Mouse (Mus musculus): ENCODE results near the gene Tmem184b. TPM values are rescaled to one million over a fixed set of nuclear protein-coding genes. Genes with fewer than 3 reads are reported as not detected.

Gene Tmem184b
- polyA plus RNA-seq, 1 experiment = 110 TPM

DNA sequence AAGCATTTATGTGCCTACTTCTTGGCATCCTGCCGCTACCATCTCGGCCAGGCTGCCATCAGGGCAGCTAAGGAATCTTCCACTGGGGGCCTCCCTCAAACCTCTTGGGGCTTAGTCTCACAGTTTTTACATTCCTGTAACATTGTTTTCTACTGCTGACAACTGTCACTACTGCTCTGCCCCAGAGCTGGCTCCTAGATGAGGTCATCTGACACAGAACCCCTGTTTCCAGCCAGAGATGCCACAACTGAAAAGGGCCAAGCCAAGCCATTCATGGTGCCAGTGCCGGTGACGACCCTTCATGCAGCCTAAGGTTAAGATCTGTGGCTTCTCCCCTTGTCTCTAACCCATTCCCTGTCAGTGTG lies 79.6 kb downstream of the Tmem184b start:
- H3ac ChIP-seq (ENCODE audit: control insufficient read depth, insufficient read length) = no peak overlapping the region
- no peaks in the 10 kb centered on the region for H3K36me3 ChIP-seq (ENCODE audit: control insufficient read depth, insufficient read depth)
- no peaks in the 10 kb centered on the region for H3K27me3 ChIP-seq (ENCODE audit: control insufficient read depth, insufficient read depth, insufficient read length)
- no peak overlapping the region for H3K4me3 ChIP-seq
- TF ChIP-seq MYOG (IDR thresholded peaks at IDR 0.05; ENCODE audit: control insufficient read depth in 1 of 3, insufficient read depth in 1 of 3, insufficient read length in 2 of 3, low read depth in 2 of 3) (peak in 1 of 3 experiments; percentile 39), POLR2AphosphoS2 (IDR thresholded peaks at IDR 0.05; ENCODE audit: insufficient read length, low read depth) (no peak)
- peaks cover 10% of the 10 kb centered on the region for H3K79me2 ChIP-seq (ENCODE audit: control insufficient read depth, insufficient read depth)
- H3K4me2 ChIP-seq (ENCODE audit: low read depth) = peak overlapping the region; percentile 1

DNA sequence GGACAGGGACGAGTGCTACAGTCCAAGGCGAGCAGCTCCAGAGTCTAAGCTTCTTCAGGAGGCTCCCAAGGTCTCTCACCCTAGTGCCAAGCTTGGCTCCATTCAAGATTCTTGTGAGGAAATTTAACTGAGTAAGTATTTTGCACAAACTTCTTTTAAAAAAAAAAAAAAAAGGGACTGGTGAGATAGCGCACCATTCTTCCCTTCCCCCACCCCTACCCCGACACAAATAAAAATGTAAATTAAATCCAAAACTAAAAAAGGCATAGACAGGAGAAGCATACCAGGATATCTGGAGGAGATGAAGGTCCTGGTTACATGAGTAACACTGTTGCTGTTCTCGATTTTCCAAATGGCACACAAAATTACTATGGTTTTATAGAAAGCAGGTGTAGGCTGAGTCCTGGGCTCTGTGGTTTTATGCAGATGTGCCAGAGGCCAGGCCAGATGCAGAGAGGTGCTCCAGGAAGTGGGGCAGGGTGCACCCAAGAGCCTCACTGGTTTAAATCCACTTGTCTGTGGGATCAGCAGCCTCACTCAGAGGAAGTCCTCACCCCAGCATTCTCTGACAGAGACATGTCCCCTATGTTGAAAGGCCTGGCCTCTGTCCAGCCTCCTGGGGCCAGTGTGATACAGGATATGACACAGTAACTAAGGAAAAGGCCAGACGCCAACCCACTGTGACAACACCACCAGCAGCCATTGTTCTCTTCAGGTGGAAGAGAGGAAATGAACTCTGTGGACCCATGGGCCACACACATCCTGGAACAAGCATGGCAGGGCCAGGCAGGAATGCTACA lies 80.2 kb downstream of the Tmem184b start:
- no peak for TF ChIP-seq TCF3 (IDR thresholded peaks at IDR 0.05; ENCODE audit: insufficient read length, low read depth)
- Histone ChIP-seq H3K4me2 (ENCODE audit: low read depth) (peak overlapping the region; percentile 1), H3K79me2 (ENCODE audit: control insufficient read depth, insufficient read depth) (peaks cover 10% of the 10 kb centered on the region), H3K36me3 (ENCODE audit: control insufficient read depth, insufficient read depth) (no peaks in the 10 kb centered on the region), H3K4me3 (no peak overlapping the region), H3ac (ENCODE audit: control insufficient read depth, insufficient read length) (no peak overlapping the region), H3K27me3 (ENCODE audit: control insufficient read depth, insufficient read depth, insufficient read length) (no peaks in the 10 kb centered on the region)

DNA sequence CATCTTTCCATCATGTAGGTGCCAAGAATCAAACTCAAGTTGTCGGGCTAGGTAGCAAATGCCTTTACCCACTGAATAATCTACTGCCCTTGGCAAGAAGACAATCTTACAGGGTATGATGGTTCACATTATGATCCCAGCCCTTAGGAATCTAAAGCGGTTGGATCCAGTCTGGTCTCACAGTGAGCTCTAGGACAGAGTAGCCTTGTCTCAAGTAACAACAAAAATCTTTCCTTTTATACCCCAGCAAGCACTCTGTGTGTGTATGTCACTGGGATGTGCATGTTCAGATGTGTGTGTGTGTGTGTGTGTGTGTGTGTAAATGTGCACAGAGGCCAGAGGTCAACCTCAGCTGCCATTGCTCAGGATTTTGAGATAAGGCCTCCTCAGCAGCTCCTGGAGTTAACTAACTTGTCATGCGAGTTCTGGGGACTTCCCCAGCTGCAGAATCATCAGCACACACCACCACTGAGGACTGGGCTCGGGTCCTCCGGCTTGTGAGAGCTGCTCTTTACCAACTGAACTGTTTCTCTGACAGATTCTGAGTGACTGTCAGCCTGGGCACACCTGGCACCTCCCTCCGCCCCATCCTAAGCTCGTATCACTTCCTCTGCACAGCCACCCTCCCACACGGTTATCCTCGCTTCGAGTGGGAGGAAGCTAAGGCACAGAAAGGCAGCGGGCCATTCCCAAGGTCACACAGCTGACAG lies 80.9 kb downstream of the Tmem184b start:
- H3ac ChIP-seq (ENCODE audit: control insufficient read depth, insufficient read length) = no peak overlapping the region
- H3K27me3 ChIP-seq (ENCODE audit: control insufficient read depth, insufficient read depth, insufficient read length) = no peaks in the 10 kb centered on the region
- H3K79me2 ChIP-seq (ENCODE audit: control insufficient read depth, insufficient read depth) = peaks cover 10% of the 10 kb centered on the region
- H3K4me3 ChIP-seq = no peak overlapping the region
- TF ChIP-seq POLR2AphosphoS2 (IDR thresholded peaks at IDR 0.05; ENCODE audit: insufficient read length, low read depth) (no peak), MYOG (IDR thresholded peaks at IDR 0.05; ENCODE audit: control insufficient read depth in 1 of 3, insufficient read depth in 1 of 3, insufficient read length in 2 of 3, low read depth in 2 of 3) (no peak), USF1 (IDR thresholded peaks at IDR 0.05; ENCODE audit: low read depth) (no peak), TCF3 (IDR thresholded peaks at IDR 0.05; ENCODE audit: insufficient read length, low read depth) (no peak), POLR2A (IDR thresholded peaks at IDR 0.05; ENCODE audit: insufficient read length, low read depth) (no peak), TCF12 (IDR thresholded peaks at IDR 0.05; ENCODE audit: insufficient read depth, poor library complexity, severe bottlenecking) (no peak), MAX (IDR thresholded peaks at IDR 0.05; ENCODE audit: low read depth) (no peak)
- no peak overlapping the region for H3K4me2 ChIP-seq (ENCODE audit: low read depth)
- no peaks in the 10 kb centered on the region for H3K36me3 ChIP-seq (ENCODE audit: control insufficient read depth, insufficient read depth)

DNA sequence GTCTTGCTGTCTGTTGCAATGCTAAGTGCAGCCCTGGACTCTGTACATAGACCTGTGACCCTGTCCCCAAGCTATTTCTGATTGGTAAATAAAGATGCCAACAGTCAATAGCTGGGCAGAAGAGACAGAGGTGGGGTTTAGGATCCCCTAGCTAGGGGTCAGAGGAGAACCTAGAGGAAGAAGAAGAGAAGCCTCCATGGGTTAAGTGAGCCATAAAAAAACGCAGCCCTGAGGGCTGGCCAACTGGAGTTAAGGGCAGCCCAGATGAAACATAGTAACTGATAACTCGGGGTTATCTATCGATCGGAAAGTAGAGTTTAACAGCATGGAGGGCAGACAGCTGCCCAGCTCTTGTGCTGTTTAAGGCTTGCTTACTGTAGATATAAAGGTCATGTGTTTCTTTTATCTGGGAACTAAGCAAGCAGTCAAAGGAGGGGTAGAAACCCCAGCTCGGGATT lies 81.6 kb downstream of the Tmem184b start:
- Histone ChIP-seq H3K36me3 (ENCODE audit: control insufficient read depth, insufficient read depth) (no peaks in the 10 kb centered on the region), H3K4me2 (ENCODE audit: low read depth) (no peak overlapping the region), H3ac (ENCODE audit: control insufficient read depth, insufficient read length) (no peak overlapping the region), H3K27me3 (ENCODE audit: control insufficient read depth, insufficient read depth, insufficient read length) (no peaks in the 10 kb centered on the region), H3K4me3 (no peak overlapping the region), H3K79me2 (ENCODE audit: control insufficient read depth, insufficient read depth) (peaks cover 10% of the 10 kb centered on the region)
- no peak for TF ChIP-seq SRF (IDR thresholded peaks at IDR 0.05; ENCODE audit: control insufficient read depth, insufficient read length, low read depth)
- TF ChIP-seq MYOD1 (IDR thresholded peaks at IDR 0.05; ENCODE audit: control insufficient read depth in 1 of 3, insufficient read length in 2 of 3, low read depth in 2 of 3) = no peak
- no peak for TF ChIP-seq TCF3 (IDR thresholded peaks at IDR 0.05; ENCODE audit: insufficient read length, low read depth)
- no peak for TF ChIP-seq CEBPB (IDR thresholded peaks at IDR 0.05; ENCODE audit: insufficient read depth, poor library complexity, severe bottlenecking)
- no peak for TF ChIP-seq POLR2A (IDR thresholded peaks at IDR 0.05; ENCODE audit: insufficient read length, low read depth)
- TF ChIP-seq REST (IDR thresholded peaks at IDR 0.05; ENCODE audit: insufficient read depth, insufficient read length) = no peak
- TF ChIP-seq POLR2AphosphoS2 (IDR thresholded peaks at IDR 0.05; ENCODE audit: insufficient read length, low read depth) = no peak
- no peak for TF ChIP-seq TCF12 (IDR thresholded peaks at IDR 0.05; ENCODE audit: insufficient read depth, poor library complexity, severe bottlenecking)
- TF ChIP-seq E2F4 (IDR thresholded peaks at IDR 0.05; ENCODE audit: insufficient read depth) = no peak
- TF ChIP-seq MYOG (IDR thresholded peaks at IDR 0.05; ENCODE audit: control insufficient read depth in 1 of 3, insufficient read depth in 1 of 3, insufficient read length in 2 of 3, low read depth in 2 of 3) = no peak
- no peak for TF ChIP-seq USF1 (IDR thresholded peaks at IDR 0.05; ENCODE audit: low read depth)
- TF ChIP-seq MAX (IDR thresholded peaks at IDR 0.05; ENCODE audit: low read depth) = no peak

DNA sequence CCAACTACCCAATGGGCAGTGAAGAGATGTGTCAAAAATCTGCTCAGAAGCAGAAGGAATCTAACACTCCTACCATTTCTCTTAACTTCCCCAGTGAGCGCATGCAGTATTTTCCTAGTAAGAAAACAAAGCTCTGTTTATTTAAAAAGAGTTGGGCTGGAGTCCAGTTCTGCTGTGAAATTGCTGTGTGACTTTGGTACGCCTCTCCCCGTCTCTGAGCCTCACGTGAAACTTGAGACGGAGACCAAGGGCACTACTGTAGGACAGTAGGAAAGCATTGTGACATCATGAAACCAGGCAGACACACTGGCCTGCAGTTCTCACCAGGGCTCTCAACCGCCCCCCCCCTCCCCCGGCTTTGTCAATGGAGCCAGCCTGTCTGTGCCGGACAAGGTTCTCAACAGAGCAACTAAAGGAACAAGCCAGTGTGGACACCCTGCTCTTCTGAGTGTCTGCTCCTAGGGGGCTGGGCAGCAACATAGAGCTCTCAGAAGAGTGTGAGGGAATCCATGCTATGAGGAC lies 89.5 kb downstream of the Tmem184b start:
- Histone ChIP-seq H3K36me3 (ENCODE audit: control insufficient read depth, insufficient read depth) (no peaks in the 10 kb centered on the region), H3K4me3 (no peak overlapping the region), H3K79me2 (ENCODE audit: control insufficient read depth, insufficient read depth) (no peaks in the 10 kb centered on the region), H3K27me3 (ENCODE audit: control insufficient read depth, insufficient read depth, insufficient read length) (no peaks in the 10 kb centered on the region), H3ac (ENCODE audit: control insufficient read depth, insufficient read length) (no peak overlapping the region), H3K4me2 (ENCODE audit: low read depth) (no peak overlapping the region)
- no peak for TF ChIP-seq TCF12 (IDR thresholded peaks at IDR 0.05; ENCODE audit: insufficient read depth, poor library complexity, severe bottlenecking)

Other genes starting within 250 kb of the Tmem184b start
- gene Sox10, start 238.3 kb downstream of the Tmem184b start, polyA plus RNA-seq (2012; fragmentation: generic; extraction: Trizol) = not detected
- 26.0 TPM for gene Pick1, start 174.4 kb downstream of the Tmem184b start, polyA plus RNA-seq (2012; fragmentation: generic; extraction: Trizol)
- gene Gm49486, start 174.2 kb downstream of the Tmem184b start, polyA plus RNA-seq (2012; fragmentation: generic; extraction: Trizol) = 0.05 TPM
- 0.25 TPM for gene Slc16a8, start 148.8 kb downstream of the Tmem184b start, polyA plus RNA-seq (2012; fragmentation: generic; extraction: Trizol)
- 1.7 TPM for gene Baiap2l2, start 118.0 kb downstream of the Tmem184b start, polyA plus RNA-seq (2012; fragmentation: generic; extraction: Trizol)
- gene Pla2g6, start 75.2 kb downstream of the Tmem184b start, polyA plus RNA-seq (2012; fragmentation: generic; extraction: Trizol) = 36.3 TPM
- gene Maff, start 56.9 kb downstream of the Tmem184b start, polyA plus RNA-seq (2012; fragmentation: generic; extraction: Trizol) = 15.6 TPM
- gene Csnk1e, start 52.0 kb upstream of the Tmem184b start, polyA plus RNA-seq (2012; fragmentation: generic; extraction: Trizol) = 116 TPM
- gene Kcnj4, start 101.7 kb upstream of the Tmem184b start, polyA plus RNA-seq (2012; fragmentation: generic; extraction: Trizol) = 0.06 TPM
- gene Kdelr3, start 112.8 kb upstream of the Tmem184b start, polyA plus RNA-seq (2012; fragmentation: generic; extraction: Trizol) = 74.7 TPM
- gene Ddx17, start 143.2 kb upstream of the Tmem184b start, polyA plus RNA-seq (2012; fragmentation: generic; extraction: Trizol) = 96.2 TPM
- gene Dmc1, start 201.5 kb upstream of the Tmem184b start, polyA plus RNA-seq (2012; fragmentation: generic; extraction: Trizol) = not detected

Measured in myocyte (in vitro differentiated cells).